Mouse (Mus musculus): ENCODE measurements around the gene Trim12a.
"Not testable (repeated sequence)": the region's sequence is repeated elsewhere in the genome, so short reads cannot be mapped to it uniquely, and the experiment has no call there.

The Trim12a gene

DNA sequence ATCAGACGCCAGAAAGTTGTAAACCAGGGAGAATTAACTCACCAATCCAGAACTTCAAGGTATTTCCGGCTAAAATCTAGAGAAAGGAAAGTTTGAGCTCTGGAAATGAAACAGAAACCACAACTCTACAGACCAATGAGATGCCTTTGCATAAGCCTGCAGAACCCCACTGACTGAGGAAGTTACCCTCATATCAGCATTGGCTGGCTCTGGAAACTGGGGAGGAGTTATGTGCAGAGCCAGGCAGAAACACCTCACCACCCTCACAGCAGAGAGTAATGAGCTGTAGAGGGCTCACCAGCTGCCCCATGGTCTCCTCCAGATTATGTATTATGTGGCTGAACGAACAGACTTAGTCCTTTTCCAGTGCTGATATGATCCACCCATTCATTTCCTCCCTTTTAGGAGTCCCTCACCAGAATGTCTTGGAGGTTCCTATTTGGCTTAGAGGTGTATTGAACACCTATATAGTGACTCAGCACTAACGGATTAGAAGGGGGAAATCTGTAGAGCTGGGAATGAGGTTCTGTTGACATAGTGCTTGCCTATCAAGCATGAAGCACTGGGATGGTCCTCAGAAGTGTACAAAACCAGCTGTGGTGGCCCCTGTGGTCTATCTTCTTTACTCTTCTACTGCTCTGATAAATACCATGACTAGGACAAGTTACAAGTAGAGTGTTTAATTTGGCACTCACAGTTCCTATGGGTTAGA is at the start of gene Trim12a:
Gene Trim12a (minus strand): TSS at position 98 of the 712 bp plus-strand sequence.
- DNase-seq (ENCODE audit: extremely low spot score, low read depth, low spot score), result not testable (repeated sequence)

DNA sequence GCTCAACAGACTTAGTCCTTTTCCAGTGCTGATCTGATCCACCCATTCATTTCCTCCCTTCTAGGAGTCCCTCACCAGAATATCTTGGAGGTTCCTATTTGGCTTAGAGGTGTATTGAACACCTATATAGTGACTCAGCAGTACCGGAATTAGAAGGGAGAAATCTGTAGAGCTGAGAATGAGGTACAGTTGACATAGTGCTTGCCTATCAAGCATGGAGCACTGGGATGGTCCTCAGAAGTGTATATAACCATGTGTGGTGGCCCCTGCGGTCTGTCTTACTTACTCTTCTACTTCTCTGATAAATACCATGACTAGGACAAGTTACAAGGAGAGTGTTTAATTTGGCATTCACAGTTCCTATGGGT is 38.3 kb upstream of the Trim12a start:
- DNase-seq (ENCODE audit: extremely low spot score, low read depth, low spot score), result no peak

DNA sequence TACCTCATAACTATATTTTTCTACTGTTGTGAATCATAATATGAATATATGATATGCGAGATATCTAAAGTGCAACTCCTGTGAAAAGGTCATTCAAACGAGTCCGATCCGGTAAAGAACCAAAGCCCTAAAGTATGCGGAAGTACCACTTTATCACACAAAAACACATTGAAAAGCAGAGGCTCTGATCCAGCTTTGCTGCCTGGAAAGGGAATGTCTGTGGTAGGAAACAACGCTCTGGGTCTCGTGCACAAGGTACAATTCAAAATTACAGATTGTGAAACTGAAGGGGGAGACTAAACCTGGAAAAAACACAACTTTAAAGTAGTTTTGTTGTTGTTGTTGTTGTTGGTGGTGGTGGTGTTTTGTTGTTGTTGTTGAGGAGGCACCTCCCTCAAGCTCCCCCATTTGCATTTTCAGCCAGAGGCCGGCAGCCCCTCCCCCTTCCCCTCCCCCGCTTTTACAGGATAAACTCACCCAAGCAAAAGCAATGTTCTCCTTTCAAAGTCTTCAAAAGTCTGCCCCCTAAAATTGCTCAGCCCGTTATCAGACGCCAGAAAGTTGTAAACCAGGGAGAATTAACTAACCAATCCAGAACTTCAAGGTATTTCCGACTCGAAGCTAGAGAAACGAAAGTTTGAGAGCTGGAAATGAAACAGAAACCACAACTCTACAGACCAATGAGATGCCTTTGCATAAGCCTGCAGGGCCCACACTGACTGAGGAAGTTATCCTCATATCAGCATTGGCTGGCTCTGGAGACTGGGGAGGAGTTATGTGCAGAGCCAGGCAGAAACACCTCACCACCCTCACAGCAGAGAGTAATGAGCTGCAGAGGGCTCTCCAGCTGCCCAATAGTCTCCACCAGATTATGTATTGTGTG is 37.7 kb upstream of the Trim12a start, which contains the start of gene Trim12c:
Gene Trim12c (minus strand): TSS at position 646 of the 883 bp plus-strand sequence.
- peak; percentile 57 for DNase-seq (ENCODE audit: extremely low spot score, low read depth, low spot score)

DNA sequence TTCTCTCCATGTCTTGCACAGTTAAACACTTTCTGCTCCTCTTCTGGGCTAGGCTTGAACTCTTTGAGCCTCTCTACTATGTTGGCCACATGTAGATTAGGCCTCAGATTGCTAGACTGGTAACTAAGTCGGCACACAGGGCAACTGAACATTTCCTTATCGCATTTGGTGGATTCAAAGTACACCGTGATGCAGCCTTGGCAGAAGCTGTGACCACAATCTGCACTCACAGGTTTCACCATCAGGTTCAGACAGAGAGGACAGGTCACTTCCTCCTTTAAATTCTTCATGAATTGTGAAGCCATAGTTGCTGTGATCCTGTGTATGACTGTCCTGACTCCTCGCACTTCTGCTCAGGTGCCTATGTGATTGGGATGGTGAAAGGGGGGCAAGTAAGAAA is 32.8 kb upstream of the Trim12a start:
- not testable (repeated sequence) for DNase-seq (ENCODE audit: extremely low spot score, low read depth, low spot score)

DNA sequence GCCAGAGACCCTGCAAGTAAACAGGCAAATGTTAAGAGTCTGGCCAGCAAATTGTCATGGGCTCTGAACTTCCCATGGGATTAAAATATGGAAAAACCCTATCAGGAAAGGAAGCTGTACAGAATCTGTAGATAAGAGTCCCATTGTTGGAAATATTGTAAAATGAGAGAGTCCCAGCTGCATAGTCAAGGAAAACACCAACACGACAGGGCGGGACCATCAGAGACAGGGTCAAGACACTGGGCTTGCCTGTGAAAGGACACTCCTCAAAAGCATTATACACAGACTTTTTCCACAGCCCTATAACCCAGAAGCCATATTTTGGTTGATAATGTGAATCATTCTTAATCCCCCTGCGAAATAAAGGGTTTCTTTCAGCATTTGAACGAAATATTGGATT is 25.5 kb upstream of the Trim12a start:
- not testable (repeated sequence) for DNase-seq (ENCODE audit: extremely low spot score, low read depth, low spot score)

DNA sequence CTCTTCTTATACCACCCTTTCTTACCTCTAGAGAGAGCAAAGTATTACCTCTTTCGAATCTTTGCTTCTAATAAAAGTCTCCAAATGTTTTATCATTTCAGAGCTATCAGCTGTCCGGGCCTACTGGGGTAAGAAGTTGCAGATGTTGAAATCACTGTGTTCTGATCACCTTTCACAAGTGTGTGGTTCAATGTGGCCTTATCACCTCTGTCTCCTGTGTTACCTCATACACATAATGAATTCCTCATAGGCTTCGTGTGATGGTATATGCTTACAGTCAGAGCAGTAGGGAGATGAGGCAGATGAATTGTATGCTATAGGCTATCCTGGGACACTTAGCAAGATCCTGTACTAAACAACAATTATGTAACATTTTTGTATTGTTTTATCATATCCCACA is 20.3 kb upstream of the Trim12a start:
- DNase-seq (ENCODE audit: extremely low spot score, low read depth, low spot score), result not testable (repeated sequence)

DNA sequence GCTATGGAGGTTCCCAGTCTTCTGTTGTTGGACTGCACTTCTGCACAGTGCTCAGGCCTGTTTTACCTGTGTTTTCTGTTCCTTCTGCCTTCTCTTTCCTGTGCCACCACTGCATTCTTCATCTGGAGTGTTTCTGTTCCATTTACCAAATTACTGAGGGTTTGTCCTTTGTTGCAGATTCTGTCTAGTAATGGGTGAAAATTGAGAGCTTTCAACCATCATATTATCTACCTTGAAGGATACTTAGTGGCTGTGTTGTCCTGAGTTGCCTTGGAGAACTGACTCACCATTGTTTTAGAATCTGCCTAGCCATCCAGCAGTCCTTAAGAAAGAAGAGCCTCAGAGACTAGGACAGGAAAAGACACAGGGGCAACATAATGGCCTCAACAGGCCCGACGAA is 13.9 kb upstream of the Trim12a start, which contains the start of gene Trim34b:
Gene Trim34b (plus strand): TSS at position 301 of the 400 bp plus-strand sequence.
- not testable (repeated sequence) for DNase-seq (ENCODE audit: extremely low spot score, low read depth, low spot score)

DNA sequence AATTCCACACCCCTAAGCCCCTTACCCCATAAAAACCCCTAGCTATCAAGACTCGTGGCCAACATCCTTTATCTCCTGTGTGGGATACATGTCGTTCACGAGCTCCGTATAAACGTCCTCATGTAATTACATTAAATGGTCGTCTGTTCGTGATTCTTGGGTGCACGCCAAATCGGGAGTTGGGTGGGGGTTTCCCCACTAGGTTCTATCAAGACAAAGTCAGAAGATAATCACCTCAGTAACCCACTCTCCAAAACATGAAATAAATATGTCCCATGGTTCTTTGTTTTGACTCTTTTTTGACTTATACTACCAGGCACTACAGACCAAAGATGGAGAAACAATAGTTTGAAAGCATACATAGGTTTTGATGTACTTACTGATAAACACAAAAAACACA is 6.8 kb upstream of the Trim12a start:
- no peak for DNase-seq (ENCODE audit: extremely low spot score, low read depth, low spot score)

DNA sequence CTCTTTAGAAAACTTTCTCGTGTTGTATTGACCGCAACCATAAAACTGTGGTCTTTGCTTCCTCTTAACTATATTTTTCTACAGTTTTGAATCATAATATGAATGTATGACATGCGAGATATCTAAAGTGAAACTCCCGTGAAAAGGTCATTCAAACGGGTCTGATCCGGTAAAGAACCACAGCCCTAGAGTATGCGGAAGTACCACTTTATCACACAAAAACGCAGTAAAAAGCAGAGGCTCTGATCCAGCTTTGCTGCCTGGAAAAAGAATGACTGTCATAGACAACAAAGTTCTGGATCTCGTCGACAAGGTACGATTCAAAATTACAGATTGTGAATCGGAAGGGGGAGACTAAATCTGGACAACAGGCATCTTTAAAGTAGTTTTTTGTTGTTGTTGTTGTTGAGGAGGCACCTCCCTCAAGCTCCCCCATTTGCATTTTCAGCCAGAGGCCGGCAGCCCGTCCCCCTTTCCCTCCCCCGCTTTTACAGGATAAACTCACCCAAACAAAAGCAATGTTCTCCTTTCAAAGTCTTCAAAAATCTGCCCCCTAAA is 391 bp downstream of the Trim12a start:
- DNase-seq (ENCODE audit: extremely low spot score, low read depth, low spot score), result no peak

DNA sequence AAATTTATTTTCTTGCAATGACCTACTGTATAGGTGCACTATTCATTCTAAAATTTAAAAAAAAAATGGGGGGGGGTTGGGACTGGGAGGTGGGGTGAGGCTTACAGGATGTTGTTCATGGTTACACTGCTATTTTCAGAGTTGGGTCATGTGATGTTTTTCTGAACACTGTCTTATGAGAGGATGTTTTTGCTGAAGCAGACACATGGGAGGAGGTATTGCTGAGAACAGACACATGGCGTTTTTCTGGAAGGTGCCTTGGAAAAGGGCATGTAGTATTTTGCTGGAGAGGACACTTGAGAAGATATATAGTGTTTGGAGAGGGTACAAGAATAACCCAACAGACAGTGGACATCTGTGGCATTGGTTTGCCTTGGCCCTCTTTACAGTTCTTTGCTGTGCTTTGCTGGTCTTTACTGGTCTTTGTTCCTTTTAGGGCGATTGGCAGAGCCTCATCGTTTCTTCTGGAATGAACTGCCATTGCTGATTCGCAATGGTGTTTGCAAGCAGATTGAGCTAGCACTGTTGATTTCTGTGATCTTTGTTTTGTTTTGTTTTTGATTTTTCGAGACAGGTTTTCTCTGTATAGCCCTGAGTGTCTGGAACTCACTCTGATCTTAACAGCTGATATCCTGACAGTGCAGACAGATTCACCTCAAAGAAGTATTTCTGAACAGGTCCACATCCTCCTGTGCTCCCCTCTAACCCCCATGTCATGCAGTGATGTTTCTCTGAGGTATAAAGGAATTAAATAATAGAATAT is 23.4 kb downstream of the Trim12a start:
- DNase-seq (ENCODE audit: extremely low spot score, low read depth, low spot score), result no peak

DNA sequence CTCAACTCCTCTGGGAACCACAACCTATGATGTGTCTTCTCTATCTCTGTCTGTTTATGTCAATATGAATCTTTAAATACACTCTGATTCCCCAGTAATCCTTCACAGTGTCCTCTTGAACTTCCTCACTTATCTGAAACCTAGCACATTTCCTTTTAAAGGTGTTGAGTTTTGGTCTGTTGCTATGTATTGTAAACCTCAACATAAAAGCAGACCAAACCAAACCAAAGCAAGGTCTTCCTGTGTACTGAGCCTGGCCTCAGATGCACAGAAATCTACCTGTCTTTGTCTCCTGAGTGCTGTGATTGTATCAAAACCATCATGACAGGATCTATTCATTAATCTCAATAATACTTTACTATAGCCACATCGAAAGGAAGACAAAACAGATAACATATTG is 24.6 kb downstream of the Trim12a start:
- no peak for DNase-seq (ENCODE audit: extremely low spot score, low read depth, low spot score)

DNA sequence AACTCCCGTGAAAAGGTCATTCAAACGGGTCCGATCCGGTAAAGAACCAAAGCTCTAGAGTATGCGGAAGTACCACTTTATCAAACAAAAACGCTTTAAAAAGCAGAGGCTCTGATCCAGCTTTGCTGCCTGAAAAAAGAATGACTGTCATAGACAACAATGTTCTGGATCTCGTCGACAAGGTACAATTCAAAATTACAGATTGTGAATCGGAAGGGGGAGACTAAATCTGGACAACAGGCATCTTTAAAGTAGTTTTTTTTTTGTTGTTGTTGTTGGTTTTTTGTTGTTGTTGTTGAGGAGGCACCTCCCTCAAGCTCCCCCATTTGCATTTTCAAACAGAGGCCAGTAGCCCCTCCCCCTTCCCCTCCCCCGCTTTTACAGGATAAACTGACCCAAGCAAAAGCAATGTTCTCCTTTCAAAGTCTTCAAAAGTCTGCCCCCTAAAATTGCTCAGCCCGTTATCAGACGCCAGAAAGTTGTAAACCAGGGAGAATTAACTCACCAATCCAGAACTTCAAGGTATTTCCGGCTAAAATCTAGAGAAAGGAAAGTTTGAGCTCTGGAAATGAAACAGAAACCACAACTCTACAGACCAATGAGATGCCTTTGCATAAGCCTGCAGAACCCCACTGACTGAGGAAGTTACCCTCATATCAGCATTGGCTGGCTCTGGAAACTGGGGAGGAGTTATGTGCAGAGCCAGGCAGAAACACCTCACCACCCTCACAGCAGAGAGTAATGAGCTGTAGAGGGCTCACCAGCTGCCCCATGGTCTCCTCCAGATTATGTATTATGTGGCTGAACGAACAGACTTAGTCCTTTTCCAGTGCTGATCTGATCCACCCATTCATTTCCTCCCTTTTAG is 27.5 kb downstream of the Trim12a start, which contains the start of gene Trim5:
Gene Trim5 (minus strand): TSS at position 519 of the 868 bp plus-strand sequence.
- DNase-seq (ENCODE audit: extremely low spot score, low read depth, low spot score), result not testable (repeated sequence)

DNA sequence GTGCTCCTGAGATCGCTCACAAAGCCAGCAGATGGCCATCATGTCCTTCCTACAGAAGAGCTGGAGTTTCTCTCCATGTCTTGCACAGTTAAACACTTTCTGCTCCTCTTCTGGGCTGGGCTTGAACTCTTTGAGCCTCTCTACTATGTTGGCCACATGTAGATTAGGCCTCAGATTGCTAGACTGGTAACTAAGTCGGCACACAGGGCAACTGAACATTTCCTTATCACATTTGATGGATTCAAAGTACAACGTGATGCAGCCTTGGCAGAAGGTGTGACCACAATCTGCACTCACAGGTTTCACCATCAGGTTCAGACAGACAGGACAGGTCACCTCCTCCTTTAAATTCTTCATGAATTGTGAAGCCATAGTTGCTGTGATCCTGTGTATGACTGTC is 35.9 kb downstream of the Trim12a start:
- not testable (repeated sequence) for DNase-seq (ENCODE audit: extremely low spot score, low read depth, low spot score)

DNA sequence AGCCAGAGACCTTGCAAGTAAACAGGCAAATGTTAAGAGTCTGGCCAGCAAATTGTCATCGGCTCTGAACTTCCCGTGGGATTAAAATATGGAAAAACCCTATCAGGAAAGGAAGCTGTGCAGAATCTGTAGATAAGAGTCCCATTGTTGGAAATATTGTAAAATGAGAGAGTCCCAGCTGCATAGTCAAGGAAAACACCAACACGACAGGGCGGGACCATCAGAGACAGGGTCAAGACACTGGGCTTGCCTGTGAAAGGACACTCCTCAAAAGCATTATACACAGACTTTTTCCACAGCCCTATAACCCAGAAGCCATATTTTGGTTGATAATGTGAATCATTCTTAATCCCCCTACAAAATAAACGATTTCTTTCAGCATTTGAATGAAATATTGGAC is 49.9 kb downstream of the Trim12a start:
- DNase-seq (ENCODE audit: extremely low spot score, low read depth, low spot score), result not testable (repeated sequence)

DNA sequence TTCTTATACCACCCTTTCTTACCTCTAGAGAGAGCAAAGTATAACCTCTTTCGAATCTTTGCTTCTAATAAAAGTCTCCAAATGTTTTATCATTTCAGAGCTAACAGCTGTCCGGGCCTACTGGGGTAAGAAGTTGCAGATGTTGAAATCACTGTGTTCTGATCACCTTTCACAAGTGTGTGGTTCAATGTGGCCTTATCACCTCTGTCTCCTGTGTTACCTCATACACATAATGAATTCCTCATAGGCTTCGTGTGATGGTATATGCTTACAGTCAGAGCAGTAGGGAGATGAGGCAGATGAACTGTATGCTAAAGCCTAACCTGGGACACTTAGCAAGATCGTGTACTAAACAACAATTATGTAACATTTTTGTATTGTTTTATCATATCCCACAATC is 54.9 kb downstream of the Trim12a start:
- DNase-seq (ENCODE audit: extremely low spot score, low read depth, low spot score), result not testable (repeated sequence)

Data from hindlimb bud, embryonic 11.5 days (tissue).